Comparison of ENCODE assay signal across 9 mouse cellular contexts in the genomic region with DNA sequence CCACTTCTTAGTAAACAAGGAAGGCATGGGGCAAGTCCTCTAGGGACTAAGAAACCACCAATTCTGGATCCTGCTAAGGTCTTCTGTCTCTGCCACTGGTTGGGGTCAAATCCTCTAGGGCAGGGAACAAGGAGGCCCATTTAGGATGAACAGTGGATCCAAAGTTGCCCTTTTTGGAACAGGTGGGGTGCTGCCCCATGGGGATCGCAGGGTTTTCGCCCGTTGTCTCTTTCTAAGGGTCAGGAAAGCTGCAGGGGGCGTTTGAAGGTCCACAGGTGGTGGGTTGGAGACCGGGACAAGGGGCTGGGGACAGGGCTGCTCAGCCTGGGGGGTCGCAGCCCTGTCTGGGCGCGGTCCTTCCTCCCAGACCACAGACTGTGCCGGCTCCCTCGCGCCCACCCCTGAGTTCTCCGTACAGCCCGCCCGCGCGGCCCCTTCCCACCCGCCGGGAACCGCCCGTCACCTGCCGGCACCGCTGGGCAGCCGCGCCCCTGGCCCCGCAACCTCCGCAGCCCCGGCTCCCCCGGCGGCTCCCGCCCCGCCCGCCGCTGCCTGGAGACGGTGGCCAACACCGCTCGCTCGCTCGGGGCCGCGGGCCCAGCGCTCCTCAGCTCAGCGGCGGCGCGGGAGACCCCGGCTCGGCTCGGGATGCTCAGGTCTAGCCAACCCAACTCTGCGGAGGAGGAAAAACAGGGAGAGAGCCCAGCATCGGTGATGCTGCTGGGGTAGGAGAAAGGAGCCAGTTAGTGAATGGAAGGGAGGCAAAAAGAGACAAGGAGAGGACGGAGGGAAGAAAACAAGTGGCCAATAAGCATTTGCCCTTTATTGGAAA. TPM values are rescaled to one million over a fixed set of nuclear protein-coding genes. Genes with fewer than 3 reads are reported as not detected.
DNase-seq lines count a peak whose midpoint lies in the region; ATAC-seq lines count a peak whose summit lies in the region.
"Had no signal": no experiment of that assay in that cellular context is flagged by ENCODE, and none has a peak within 500 bp of the region (broad histone marks: within the 10 kb centered on the region; RNA-seq: fewer than 3 reads in every experiment).

A gene (minus strand): TSS at position 533 of the 832 bp plus-strand sequence.

- H3K4me1 ChIP-seq in limb, embryonic 12.5 days (replicated peaks): peaks cover 18% of the 10 kb centered on the region; the same call in 1 of the 2 replicates
- H3K4me1 ChIP-seq in stomach, embryonic 16.5 days (ENCODE audit: control insufficient read depth, insufficient read depth, low read length): peaks cover 3% of the 10 kb centered on the region

- peak within 1 kb of the TSS; percentile 99 for H3K4me2 ChIP-seq in limb, embryonic 12.5 days
- H3K4me2 ChIP-seq in stomach, embryonic 16.5 days (ENCODE audit: low read depth, low read length): peak within 1 kb of the TSS; percentile 77

- no peak within 1 kb of the TSS for H3K27ac ChIP-seq in limb, embryonic 12.5 days
- no peak within 1 kb of the TSS for H3K27ac ChIP-seq in stomach, embryonic 16.5 days (ENCODE audit: low read length)

- H3K4me3 ChIP-seq in limb, embryonic 12.5 days (replicated peaks): peak within 1 kb of the TSS; percentile 58
- peak within 1 kb of the TSS; percentile 42 for H3K4me3 ChIP-seq in stomach, embryonic 16.5 days (replicated peaks; ENCODE audit: low read length)

- WGBS in limb, embryonic 12.5 days: 2% methylated on average over 33 of the region's 51 CpGs
- 2% methylated on average over 50 of the region's 51 CpGs for WGBS in stomach, embryonic 16.5 days

- peak within 1 kb of the TSS; percentile 67 for H3K9ac ChIP-seq in limb, embryonic 12.5 days (replicated peaks)
- peak within 1 kb of the TSS; percentile 36; the same call in 1 of the 2 replicates for H3K9ac ChIP-seq in stomach, embryonic 16.5 days (ENCODE audit: low read length)

- peak; percentile 44; the same call in 1 of the 2 replicates for ATAC-seq in frontal cortex, adult (ENCODE audit: low TSS enrichment)
- peak; percentile 71 for ATAC-seq in limb, embryonic 12.5 days (ENCODE audit: insufficient number of reproducible peaks, insufficient read depth, low FRiP score, low TSS enrichment, low read depth)
- ATAC-seq in stomach, embryonic 16.5 days (ENCODE audit: insufficient read depth, low FRiP score): peak; percentile 60
- no peak for ATAC-seq in erythroid progenitor cell, adult 5-6 weeks (replicated peaks; ENCODE audit: low FRiP score, poor library complexity, severe bottlenecking)

- no peaks in the 10 kb centered on the region for H3K36me3 ChIP-seq in limb, embryonic 12.5 days
- no peaks in the 10 kb centered on the region for H3K36me3 ChIP-seq in stomach, embryonic 16.5 days (ENCODE audit: control insufficient read depth, insufficient read depth, low read length)

- no peak for DNase-seq in frontal cortex, adult 2 months (ENCODE audit: extremely low spot score in 1 of 2, low spot score in 1 of 2)
- DNase-seq in right cerebral cortex, postnatal 25 days: peak; percentile 19
- no peak for DNase-seq in right cerebral cortex, adult 18-20 months
- no peak for DNase-seq in MN1 (ENCODE audit: low spot score)

- H3K27me3 ChIP-seq in limb, embryonic 12.5 days: peaks cover 35% of the 10 kb centered on the region
- peaks cover 14% of the 10 kb centered on the region for H3K27me3 ChIP-seq in stomach, embryonic 16.5 days (ENCODE audit: control insufficient read depth, insufficient read depth, low read length)

- H3K9me3 ChIP-seq in limb, embryonic 12.5 days: no peaks in the 10 kb centered on the region
- H3K9me3 ChIP-seq in stomach, embryonic 16.5 days (replicated peaks; ENCODE audit: control insufficient read depth, low read length): no peaks in the 10 kb centered on the region

RNA-seq across cellular contexts. Expression of the gene that starts here (rescaled TPM):
- 0.23 and 0.24 TPM in 2 replicates for polyA plus RNA-seq in frontal cortex, adult 2 months (2012; rRNA removed)
- polyA plus RNA-seq in limb, embryonic 12.5 days (2016; fragmentation: Nextera tagmentation; extraction: Ambion mirVana): 0.15 TPM in 1 of 2 replicates, not detected in the other
- not detected in 2 replicates for polyA plus RNA-seq in stomach, embryonic 16.5 days (2015; fragmentation: Nextera tagmentation; extraction: Ambion mirVana)
- not detected in 2 replicates for total RNA-seq in erythroid progenitor cell, adult 5-6 weeks (2015; ENCODE audit: low replicate concordance)
- not detected in 2 replicates for total RNA-seq in erythroid progenitor cell, adult 5-6 weeks (2017; ENCODE audit: low replicate concordance)
- polyA plus RNA-seq: C2C12 had no signal

Comparison
In these comparisons a context has a peak if more than half of its experiments do, and no peak if none do; other contexts are left out.
1. Peak in ATAC-seq, H3K4me3 ChIP-seq, H3K9ac ChIP-seq and H3K4me2 ChIP-seq in limb, embryonic 12.5 days; RNA of the gene not detected or under 1 TPM.
2. Peak in ATAC-seq, H3K4me3 ChIP-seq, H3K9ac ChIP-seq and H3K4me2 ChIP-seq in stomach, embryonic 16.5 days; RNA of the gene not detected or under 1 TPM.